Mouse (Mus musculus) myocyte (in vitro differentiated cells): ENCODE measurements around the gene Dusp18.
"Not testable (repeated sequence)": the region's sequence is repeated elsewhere in the genome, so short reads cannot be mapped to it uniquely, and the experiment has no call there.

Experiments
- E2F4 ChIP-seq: IDR thresholded peaks from one replicate; pipeline ENCODE4 v1.6.1; 2011; ENCODE audit warnings: mild to moderate bottlenecking, control low read depth, moderate library complexity; ENCODE audit not compliant: insufficient read depth
- POLR2AphosphoS2 ChIP-seq: IDR thresholded peaks from one replicate; pipeline ENCODE4 v1.6.1; 2011; ENCODE audit warnings: low read depth, control low read depth; ENCODE audit not compliant: insufficient read length
- SRF ChIP-seq: IDR thresholded peaks from one replicate; pipeline ENCODE4 v1.6.1; 2011; ENCODE audit warnings: low read depth; ENCODE audit not compliant: control insufficient read depth, insufficient read length
- TCF12 ChIP-seq: IDR thresholded peaks from one replicate; pipeline ENCODE4 v1.6.1; 2011; ENCODE audit warnings: mild to moderate bottlenecking, control low read depth; ENCODE audit not compliant: poor library complexity, insufficient read depth, severe bottlenecking

DNA sequence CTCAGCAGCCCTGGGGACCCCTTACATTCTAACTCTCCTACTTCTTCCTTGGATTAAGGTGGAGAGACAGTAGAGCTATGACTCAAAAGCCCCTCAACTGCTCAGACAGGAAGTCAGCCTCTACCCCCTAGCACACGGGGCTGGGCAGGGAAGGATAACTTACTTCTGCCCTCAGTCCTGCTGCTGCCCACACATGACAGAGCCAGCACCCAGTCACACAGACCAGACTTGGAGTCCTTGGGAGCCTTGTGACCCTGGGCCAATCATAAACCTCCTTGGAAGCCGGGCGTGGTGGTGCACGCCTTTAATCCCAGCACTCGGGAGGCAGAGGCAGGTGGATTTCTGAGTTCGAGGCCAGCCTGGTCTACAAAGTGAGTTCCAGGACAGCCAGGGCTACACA lies 16.4 kb downstream of the Dusp18 start:
- TF ChIP-seq E2F4, SRF, TCF12: not testable (repeated sequence)
- TF ChIP-seq POLR2AphosphoS2 = peak; percentile 75
